Mouse (Mus musculus): ENCODE measurements around the gene Hspb9. TPM values are rescaled to one million over a fixed set of nuclear protein-coding genes. Genes with fewer than 3 reads are reported as not detected.

Hspb9 gene
- polyA plus RNA-seq, 1 experiment from 2014 or later: 0.49 TPM

DNA sequence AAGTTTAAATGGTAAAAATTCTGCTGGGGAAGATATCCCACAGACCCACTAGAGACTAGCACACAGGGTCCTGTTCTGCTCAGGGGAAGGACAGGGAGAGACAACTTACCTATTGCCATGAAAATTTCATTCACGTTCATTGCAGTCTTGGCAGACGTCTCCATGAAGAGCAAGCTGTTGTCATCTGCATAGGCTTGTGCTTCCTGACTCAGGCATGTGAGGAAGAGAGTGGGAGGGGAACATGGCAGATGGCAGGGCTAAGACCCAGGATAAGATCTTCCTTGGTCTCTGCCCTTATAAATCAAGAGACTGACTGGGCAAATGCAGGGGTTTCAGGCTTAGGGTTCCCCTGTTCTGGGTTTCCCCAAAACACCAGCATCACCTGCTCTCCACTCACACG is 3.0 kb downstream of the Hspb9 start:
- ChIA-PET CTCF (interaction anchor here (1.4 kb wide), 1 partner anchor 13 kb away, joined by 3 read pairs; the partner anchor contains the start of gene Dhx58), POLR2A (interaction anchor here (0.6 kb wide), 1 partner anchor 20 kb away, joined by 4 read pairs; no protein-coding TSS in a partner anchor)
- in situ Hi-C loops (cut with MboI; ENCODE audit: low pct_unique_long_range_greater_than_20kb): loop anchor here (10.0 kb wide), 1 partner anchor 238 kb away; no protein-coding TSS in a partner anchor
- no peak for TF ChIP-seq CTCF (IDR thresholded peaks at IDR 0.05)
- H3K27me3 ChIP-seq: no peaks in the 10 kb centered on the region
- no peak for DNase-seq (ENCODE audit: low read depth, low spot score)
- no peak for ATAC-seq

DNA sequence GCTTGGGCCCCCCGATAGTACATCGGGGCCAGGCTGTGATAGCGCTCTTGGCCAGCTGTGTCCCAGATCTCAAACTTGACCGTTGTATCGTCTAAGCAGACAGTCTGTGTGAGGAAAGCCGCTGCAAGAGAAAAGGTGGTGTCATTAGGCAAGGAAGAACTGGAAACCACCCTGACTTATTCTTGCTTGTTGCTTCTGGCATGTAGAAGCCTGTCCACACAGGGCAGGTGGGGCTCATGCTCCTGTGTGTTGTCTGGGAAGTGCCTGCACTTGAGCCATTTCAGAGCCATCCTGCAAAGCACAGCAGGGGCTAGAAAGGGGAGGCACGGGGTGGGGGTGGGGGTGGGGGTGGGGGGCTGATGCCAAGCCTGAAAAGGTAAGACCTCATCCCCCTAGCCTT is 4.8 kb downstream of the Hspb9 start:
- DNase-seq (ENCODE audit: low read depth, low spot score): no peak
- TF ChIP-seq CTCF (IDR thresholded peaks at IDR 0.05): no peak
- no peaks in the 10 kb centered on the region for H3K27me3 ChIP-seq
- ChIA-PET POLR2A (no interaction called here), CTCF (no interaction called here)
- ATAC-seq: no peak
- in situ Hi-C loops (cut with MboI; ENCODE audit: low pct_unique_long_range_greater_than_20kb): loop anchor here (10.0 kb wide), 1 partner anchor 236 kb away; no protein-coding TSS in a partner anchor

DNA sequence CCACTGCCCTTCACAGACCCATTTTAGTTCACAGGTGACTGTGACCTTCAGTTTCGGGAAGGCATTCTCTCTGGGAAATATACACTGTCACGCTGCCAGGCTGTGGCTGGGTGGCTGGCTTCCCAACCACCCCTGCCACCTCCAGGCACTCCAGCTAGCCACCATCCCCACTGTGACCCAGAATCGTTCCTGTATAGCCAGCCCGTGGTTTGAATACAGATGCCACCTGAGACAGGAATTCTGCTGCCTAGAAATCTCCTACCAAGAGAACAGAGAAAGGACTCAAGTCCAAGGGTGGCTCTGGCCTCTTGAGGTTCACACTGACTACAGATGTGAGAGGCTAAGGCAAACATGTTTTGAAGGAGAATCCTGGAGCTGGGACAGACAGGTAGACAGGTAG is 5.2 kb downstream of the Hspb9 start:
- TF ChIP-seq CTCF (IDR thresholded peaks at IDR 0.05): no peak
- no peaks in the 10 kb centered on the region for H3K27me3 ChIP-seq
- DNase-seq (ENCODE audit: low read depth, low spot score) (no peak), ATAC-seq (no peak)
- ChIA-PET CTCF (no interaction called here), POLR2A (no interaction called here)
- in situ Hi-C loops (cut with MboI; ENCODE audit: low pct_unique_long_range_greater_than_20kb): loop anchor here (10.0 kb wide), 1 partner anchor 236 kb away; no protein-coding TSS in a partner anchor

DNA sequence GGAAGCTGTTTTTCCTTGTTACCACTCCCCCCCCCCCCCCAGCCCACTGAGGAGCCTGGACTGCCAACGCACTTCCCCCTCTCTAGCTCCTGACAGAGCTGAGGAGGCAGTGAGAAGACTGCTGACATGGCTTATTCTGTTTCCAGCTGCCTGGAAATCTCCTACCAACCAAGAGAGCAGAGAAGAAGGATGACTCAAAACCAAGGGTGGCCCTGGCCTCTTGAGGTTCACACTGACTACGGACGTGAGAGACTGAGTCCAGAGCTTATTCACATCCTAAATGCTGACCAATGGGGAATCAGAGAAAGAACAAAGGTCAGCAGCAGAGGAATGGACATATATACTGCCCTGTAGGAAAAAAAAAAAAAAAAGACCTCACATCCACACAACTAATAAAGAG is 5.7 kb downstream of the Hspb9 start:
- in situ Hi-C loops (cut with MboI; ENCODE audit: low pct_unique_long_range_greater_than_20kb): loop anchor here (10.0 kb wide), 1 partner anchor 235 kb away; no protein-coding TSS in a partner anchor
- ATAC-seq: no peak
- DNase-seq (ENCODE audit: low read depth, low spot score): no peak
- TF ChIP-seq CTCF (IDR thresholded peaks at IDR 0.05): no peak
- no peaks in the 10 kb centered on the region for H3K27me3 ChIP-seq
- CTCF ChIA-PET: no interaction called here
- POLR2A ChIA-PET: no interaction called here

DNA sequence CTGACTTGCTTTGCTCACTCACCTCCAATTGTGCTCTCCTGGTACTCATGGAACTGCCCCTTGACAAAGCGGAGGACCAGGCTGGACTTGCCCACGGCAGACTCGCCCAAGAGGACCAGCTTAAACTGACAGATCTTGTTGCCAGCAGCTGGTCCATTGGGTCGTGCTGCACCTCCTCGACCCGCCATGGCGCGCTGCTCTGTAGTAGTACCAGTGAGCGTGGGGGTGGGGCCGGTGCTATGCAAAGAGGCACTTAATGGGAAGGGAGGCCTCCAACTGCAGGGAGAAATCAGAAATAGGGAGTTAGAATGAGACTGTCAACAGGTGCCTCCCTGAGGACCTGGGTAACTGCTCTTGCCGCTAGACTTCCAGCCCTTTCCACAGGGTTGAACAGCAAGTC is 6.2 kb downstream of the Hspb9 start:
- POLR2A ChIA-PET: interaction anchor here (0.6 kb wide), 1 partner anchor 175 kb away, joined by 3 read pairs; no protein-coding TSS in a partner anchor
- TF ChIP-seq CTCF (IDR thresholded peaks at IDR 0.05): no peak
- in situ Hi-C loops (cut with MboI; ENCODE audit: low pct_unique_long_range_greater_than_20kb): loop anchor here (10.0 kb wide), 1 partner anchor 235 kb away; no protein-coding TSS in a partner anchor
- DNase-seq (ENCODE audit: low read depth, low spot score): no peak
- ATAC-seq: no peak
- CTCF ChIA-PET: no interaction called here
- no peaks in the 10 kb centered on the region for H3K27me3 ChIP-seq

DNA sequence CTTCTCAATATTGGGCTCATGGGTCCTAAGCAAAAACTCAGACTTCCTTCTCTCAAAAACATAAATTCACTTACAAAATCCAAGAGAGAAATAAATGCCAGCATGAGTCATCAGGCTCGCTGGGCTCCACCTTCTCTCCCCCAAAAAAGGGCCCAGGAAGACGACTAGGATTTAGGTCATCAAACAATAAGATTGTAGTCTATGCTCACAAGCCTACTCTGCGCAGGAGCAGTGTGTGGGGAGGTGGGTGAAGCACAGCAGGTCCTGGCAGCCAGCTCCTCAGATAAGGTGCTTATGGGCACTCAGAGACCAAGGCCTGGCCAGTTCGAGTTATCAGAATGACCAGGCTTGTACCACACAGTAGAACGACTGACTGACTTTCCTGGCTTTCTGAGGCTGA is 6.7 kb downstream of the Hspb9 start:
- DNase-seq (ENCODE audit: low read depth, low spot score) (no peak), ATAC-seq (no peak)
- TF ChIP-seq CTCF (IDR thresholded peaks at IDR 0.05): no peak
- H3K27me3 ChIP-seq: no peaks in the 10 kb centered on the region
- ChIA-PET POLR2A (interaction anchor here (0.6 to 1.9 kb wide), 2 partner anchors 8 to 175 kb away, joined by 3 to 6 read pairs; partner anchors contain the start of gene Kat2a), CTCF (no interaction called here)
- in situ Hi-C loops (cut with MboI; ENCODE audit: low pct_unique_long_range_greater_than_20kb): no loop called here

DNA sequence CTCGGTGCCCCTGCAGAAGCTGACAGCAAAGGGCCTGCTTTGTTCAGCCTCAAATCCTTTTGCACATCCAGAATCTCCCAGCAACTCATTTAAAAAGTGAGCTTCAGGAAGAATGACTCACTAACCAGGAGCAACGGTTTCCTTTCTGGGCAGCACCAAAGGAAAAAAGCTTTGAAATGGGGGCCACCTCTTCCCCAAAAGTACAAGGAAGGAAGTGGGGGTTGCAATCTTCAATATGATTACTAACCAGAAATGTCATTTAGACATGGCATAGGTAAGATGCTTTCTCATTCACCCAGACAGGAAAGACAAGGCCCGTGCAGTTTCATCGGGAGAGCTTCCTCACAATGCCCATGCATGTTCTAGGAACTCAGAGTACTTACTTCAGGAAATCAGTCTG is 7.6 kb downstream of the Hspb9 start:
- ATAC-seq (no peak), DNase-seq (ENCODE audit: low read depth, low spot score) (no peak)
- no peaks in the 10 kb centered on the region for H3K27me3 ChIP-seq
- CTCF ChIA-PET: no interaction called here
- in situ Hi-C loops (cut with MboI; ENCODE audit: low pct_unique_long_range_greater_than_20kb): no loop called here
- POLR2A ChIA-PET: interaction anchor here (1.9 kb wide), 1 partner anchor 9 kb away, joined by 6 read pairs; the partner anchor contains the start of gene Kat2a
- TF ChIP-seq CTCF (IDR thresholded peaks at IDR 0.05): no peak

DNA sequence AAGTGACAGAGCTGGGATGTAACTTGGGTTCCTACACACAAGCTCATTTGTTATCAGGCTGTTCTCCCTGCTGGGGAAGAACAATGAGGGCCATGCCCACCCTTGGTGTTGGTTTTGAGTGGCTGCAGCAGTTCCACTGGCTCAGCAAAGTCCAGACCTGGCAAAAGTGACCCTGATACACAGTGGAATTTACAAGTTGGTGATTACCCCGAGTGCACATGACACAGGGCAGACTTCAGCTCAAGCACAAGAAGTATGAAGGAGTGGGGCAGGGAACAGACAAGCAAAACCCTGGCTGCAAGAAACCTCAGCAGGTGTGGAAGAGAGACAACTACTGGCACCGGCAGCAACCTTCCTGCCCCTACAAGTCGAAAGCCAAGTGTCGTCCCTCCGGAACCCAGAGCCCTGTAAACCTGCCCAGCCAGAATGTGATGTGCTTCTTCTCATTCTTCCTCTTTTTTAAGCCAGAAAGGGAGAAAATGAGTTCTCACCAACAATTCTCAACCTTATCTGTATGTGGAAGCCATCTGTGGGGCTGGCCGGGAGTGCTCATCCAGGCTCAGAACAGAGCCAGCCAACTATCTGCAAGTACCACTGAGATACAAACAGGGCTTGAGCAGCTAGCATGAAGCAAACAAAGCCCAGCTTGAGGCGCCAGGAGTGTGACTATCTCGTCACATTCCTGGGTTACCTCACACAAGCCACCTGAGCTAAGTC is 8.3 kb downstream of the Hspb9 start:
- POLR2A ChIA-PET: interaction anchor here (1.9 kb wide), 1 partner anchor 10 kb away, joined by 6 read pairs; the partner anchor contains the start of gene Kat2a
- CTCF ChIA-PET: no interaction called here
- DNase-seq (ENCODE audit: low read depth, low spot score) (no peak), ATAC-seq (no peak)
- H3K27me3 ChIP-seq: no peaks in the 10 kb centered on the region
- in situ Hi-C loops (cut with MboI; ENCODE audit: low pct_unique_long_range_greater_than_20kb): no loop called here
- no peak for TF ChIP-seq CTCF (IDR thresholded peaks at IDR 0.05)

DNA sequence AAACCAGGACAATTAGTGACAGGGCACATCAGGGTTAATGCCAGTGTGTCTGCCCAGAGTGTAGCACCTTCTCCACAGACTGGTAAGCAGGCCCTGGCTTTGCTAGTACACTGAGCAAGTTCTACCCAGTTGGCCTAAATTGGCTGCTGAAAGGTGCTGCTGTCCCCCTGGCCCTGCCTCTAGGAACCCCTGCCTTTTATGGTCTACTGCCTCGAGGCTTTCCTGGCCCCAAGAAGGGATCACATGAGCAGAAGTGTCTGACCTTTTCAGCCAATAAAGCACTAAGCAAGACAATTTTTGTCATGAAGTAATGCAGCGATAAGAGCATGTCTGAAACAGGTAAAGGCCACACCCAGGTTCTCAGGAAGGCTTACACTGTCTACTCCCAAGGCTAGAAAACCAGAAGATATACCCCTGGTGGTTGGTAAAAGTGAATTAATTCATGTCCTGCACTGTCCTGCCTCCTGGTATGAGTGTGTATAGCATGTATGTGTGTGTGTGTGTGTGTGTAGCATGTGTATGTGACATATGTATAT is 8.9 kb downstream of the Hspb9 start:
- ATAC-seq (no peak), DNase-seq (ENCODE audit: low read depth, low spot score) (no peak)
- no peak for TF ChIP-seq CTCF (IDR thresholded peaks at IDR 0.05)
- POLR2A ChIA-PET: interaction anchor here (1.9 kb wide), 1 partner anchor 11 kb away, joined by 6 read pairs; the partner anchor contains the start of gene Kat2a
- H3K27me3 ChIP-seq: no peaks in the 10 kb centered on the region
- in situ Hi-C loops (cut with MboI; ENCODE audit: low pct_unique_long_range_greater_than_20kb): no loop called here
- CTCF ChIA-PET: no interaction called here

DNA sequence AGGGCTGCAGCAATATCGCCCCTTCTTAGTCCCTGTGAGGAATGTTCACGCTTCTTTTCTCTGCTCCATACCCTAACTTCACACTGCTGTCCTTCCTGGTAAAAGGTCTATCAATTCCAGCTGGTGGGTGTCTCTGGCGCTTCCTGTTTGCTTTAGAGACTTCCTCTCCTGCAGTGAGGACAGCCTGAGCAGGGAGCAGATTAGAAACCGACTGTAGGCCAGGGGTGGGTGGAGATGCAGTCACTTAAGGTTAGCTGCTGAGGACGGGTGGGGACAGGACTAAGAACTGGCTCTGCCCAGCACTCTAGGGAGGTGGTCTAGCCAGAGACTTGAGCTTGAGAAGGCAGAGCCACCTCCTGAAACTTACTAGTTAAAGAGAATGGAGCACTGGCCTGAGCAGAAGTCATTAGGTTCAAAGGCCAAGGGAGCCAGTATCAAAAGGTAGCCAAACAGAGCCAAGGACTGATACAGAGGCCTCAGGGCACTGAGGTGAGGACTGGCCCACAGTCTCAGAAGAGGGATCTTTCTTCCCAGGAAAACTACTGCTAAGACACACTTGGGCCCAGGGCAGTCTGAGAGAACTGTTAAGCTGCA is 11.4 kb downstream of the Hspb9 start:
- ATAC-seq (no peak), DNase-seq (ENCODE audit: low read depth, low spot score) (no peak)
- TF ChIP-seq CTCF (IDR thresholded peaks at IDR 0.05): no peak
- POLR2A ChIA-PET: no interaction called here
- in situ Hi-C loops (cut with MboI; ENCODE audit: low pct_unique_long_range_greater_than_20kb): no loop called here
- CTCF ChIA-PET: interaction anchor here (1.4 kb wide), 1 partner anchor 10 kb away, joined by 4 read pairs; no protein-coding TSS in a partner anchor
- H3K27me3 ChIP-seq: no peaks in the 10 kb centered on the region

DNA sequence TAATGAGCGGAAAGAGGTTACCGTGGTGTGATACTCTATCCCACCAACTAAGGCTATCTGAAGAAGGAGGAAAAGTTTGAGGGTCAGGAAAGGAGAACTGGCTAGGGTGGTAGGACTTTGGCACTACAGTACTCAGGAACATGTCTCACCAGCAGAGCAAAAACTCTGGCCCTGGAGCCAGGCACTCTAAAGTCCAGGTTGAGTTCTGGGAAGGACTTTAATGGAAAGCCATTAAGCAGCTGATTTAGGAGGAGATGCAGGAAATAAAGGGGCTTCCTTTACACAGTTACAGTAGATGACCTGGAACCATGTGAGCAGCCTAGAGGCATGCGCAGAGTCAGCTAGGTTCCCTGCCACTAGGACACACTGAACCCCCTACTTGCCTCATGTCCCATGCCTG is 13.6 kb downstream of the Hspb9 start:
- DNase-seq (ENCODE audit: low read depth, low spot score): no peak
- TF ChIP-seq CTCF (IDR thresholded peaks at IDR 0.05): no peak
- CTCF ChIA-PET: no interaction called here
- POLR2A ChIA-PET: no interaction called here
- no peaks in the 10 kb centered on the region for H3K27me3 ChIP-seq
- in situ Hi-C loops (cut with MboI; ENCODE audit: low pct_unique_long_range_greater_than_20kb): no loop called here
- no peak for ATAC-seq

Measured in Patski (cell line).